Mouse (Mus musculus) CH12.LX (cell line): Measurements from ENCODE around the gene Fbxo39. TPM values are rescaled to one million over a fixed set of nuclear protein-coding genes. Genes with fewer than 3 reads are reported as not detected.

Source experiments
- DNase-seq: peaks from one replicate; pipeline ENCODE4 v3.0.0-alpha.2; 2013; ENCODE audit errors: extremely low read depth
- H3K27ac ChIP-seq: 2 replicates; pipeline ENCODE4 v1.5.1; 2012; ENCODE audit warnings: low read depth, mild to moderate bottlenecking, control low read depth, moderate library complexity; ENCODE audit not compliant: insufficient read depth
- H3K27me3 ChIP-seq: replicated peaks from 2 replicates; pipeline ENCODE3; 2012; ENCODE audit warnings: inconsistent platforms
- H3K36me3 ChIP-seq, 2 experiments: replicated peaks in 1 of 2; 2 replicates each; pipeline versions ENCODE3 to v1.6.1; 2012; ENCODE audit warnings: inconsistent platforms in 1 of 2, low read length in 1 of 2, mild to moderate bottlenecking in 1 of 2, mixed read lengths in 1 of 2, moderate library complexity in 1 of 2; ENCODE audit not compliant: control insufficient read depth in 1 of 2, insufficient read depth in 1 of 2
- H3K4me1 ChIP-seq, 2 experiments: 2 replicates each; pipeline ENCODE4 v1.6.1; 2012; ENCODE audit warnings: inconsistent platforms in 1 of 2, moderate library complexity in 1 of 2; ENCODE audit not compliant: insufficient read depth in 2 of 2, control insufficient read depth in 1 of 2
- H3K4me2 ChIP-seq: 2 replicates; pipeline ENCODE4 v1.6.1; 2012; ENCODE audit warnings: low read depth, mild to moderate bottlenecking, control low read depth; ENCODE audit not compliant: poor library complexity, insufficient read depth, severe bottlenecking
- H3K4me3 ChIP-seq, 3 experiments: fragments of 150-350 bp in 1 of 3; sonication (generic) in 1 of 3; replicated peaks in 1 of 3; 2 replicates each; pipeline versions ENCODE3 to v1.5.1; 2011 to 2012; ENCODE audit warnings: low read depth in 2 of 3, low read length in 2 of 3, mild to moderate bottlenecking in 2 of 3, moderate library complexity in 2 of 3, control low read depth in 1 of 3, improper control_type of control experiment in 1 of 3, inconsistent platforms in 1 of 3, mixed read lengths in 1 of 3; ENCODE audit not compliant: poor library complexity in 1 of 3
- H3K79me2 ChIP-seq: replicated peaks from 2 replicates; pipeline ENCODE4 v1.6.1; 2012; ENCODE audit warnings: mild to moderate bottlenecking, moderate library complexity; ENCODE audit not compliant: control insufficient read depth, poor library complexity, insufficient read depth, severe bottlenecking; ENCODE audit errors: extremely low read depth
- H3K9ac ChIP-seq: 2 replicates; pipeline ENCODE4 v1.6.1; 2012; ENCODE audit warnings: low read depth, mild to moderate bottlenecking, control low read depth, moderate library complexity; ENCODE audit not compliant: insufficient read depth
- H3K9me3 ChIP-seq: replicated peaks from 2 replicates; pipeline ENCODE3; 2012; ENCODE audit warnings: low read length, inconsistent platforms, mixed read lengths
- CHD1 ChIP-seq: IDR thresholded peaks from 2 replicates; pipeline ENCODE4 v1.6.1; 2012; ENCODE audit warnings: low read depth, low read length, improper control_type of control experiment, inconsistent platforms
- CHD2 ChIP-seq: IDR thresholded peaks from 2 replicates; pipeline ENCODE4 v1.6.1; 2011; ENCODE audit warnings: low read length, improper control_type of control experiment
- CTCF ChIP-seq, 2 experiments: IDR thresholded peaks in 1 of 2; conservative IDR thresholded peaks in 1 of 2; 2 replicates each; pipeline ENCODE4 v1.5.1; 2011 to 2012; ENCODE audit warnings: low read depth in 2 of 2, low read length in 2 of 2, improper control_type of control experiment in 1 of 2, inconsistent platforms in 1 of 2, mild to moderate bottlenecking in 1 of 2, moderate library complexity in 1 of 2
- E2F4 ChIP-seq: IDR thresholded peaks from 2 replicates; pipeline ENCODE4 v1.6.1; 2011; ENCODE audit warnings: low read depth, low read length, improper control_type of control experiment; ENCODE audit not compliant: insufficient replicate concordance
- ETS1 ChIP-seq: conservative IDR thresholded peaks from 2 replicates; pipeline ENCODE4 v1.6.1; 2012; ENCODE audit warnings: low read depth, mild to moderate bottlenecking, inconsistent platforms, low read length, improper control_type of control experiment, moderate library complexity
- GABPA ChIP-seq: IDR thresholded peaks from 2 replicates; pipeline ENCODE4 v1.6.1; 2012; ENCODE audit warnings: low read depth, low read length, improper control_type of control experiment, inconsistent platforms; ENCODE audit not compliant: insufficient replicate concordance
- HCFC1 ChIP-seq: IDR thresholded peaks from 2 replicates; pipeline ENCODE4 v1.6.1; 2012; ENCODE audit warnings: low read depth, mild to moderate bottlenecking, inconsistent platforms, low read length, improper control_type of control experiment
- IRF4 ChIP-seq: IDR thresholded peaks from 2 replicates; pipeline ENCODE4 v1.6.1; 2014; ENCODE audit warnings: low read depth, mild to moderate bottlenecking, inconsistent platforms, low read length, improper control_type of control experiment
- MAFK ChIP-seq: IDR thresholded peaks from 2 replicates; pipeline ENCODE4 v1.6.1; 2011; ENCODE audit warnings: low read length, improper control_type of control experiment; ENCODE audit not compliant: insufficient replicate concordance
- MAX ChIP-seq: IDR thresholded peaks from 2 replicates; pipeline ENCODE4 v1.6.1; 2011; ENCODE audit warnings: low read length, improper control_type of control experiment
- MXI1 ChIP-seq: IDR thresholded peaks from 2 replicates; pipeline ENCODE4 v1.6.1; 2011; ENCODE audit warnings: mild to moderate bottlenecking, low read depth, low read length, improper control_type of control experiment
- MYC ChIP-seq: IDR thresholded peaks from 2 replicates; pipeline ENCODE4 v1.6.1; 2011; ENCODE audit warnings: low read depth, mild to moderate bottlenecking, improper control_type of control experiment, low read length
- NELFE ChIP-seq: IDR thresholded peaks from 2 replicates; pipeline ENCODE4 v1.6.1; 2011; ENCODE audit warnings: low read depth, low read length, improper control_type of control experiment
- POLR2AphosphoS2 ChIP-seq: IDR thresholded peaks from 2 replicates; pipeline ENCODE4 v1.6.1; 2011; ENCODE audit warnings: low read depth, low read length, improper control_type of control experiment
- RAD21 ChIP-seq: IDR thresholded peaks from 2 replicates; pipeline ENCODE4 v1.6.1; 2011; ENCODE audit warnings: low read depth, mild to moderate bottlenecking, low read length, improper control_type of control experiment, moderate library complexity
- TCF12 ChIP-seq: IDR thresholded peaks from 2 replicates; pipeline ENCODE4 v1.6.1; 2014; ENCODE audit warnings: low read depth, mild to moderate bottlenecking, inconsistent platforms, low read length, improper control_type of control experiment
- USF2 ChIP-seq: conservative IDR thresholded peaks from 2 replicates; pipeline ENCODE4 v1.6.1; 2011; ENCODE audit warnings: low read depth, low read length, improper control_type of control experiment
- ZNF384 ChIP-seq: IDR thresholded peaks from 2 replicates; pipeline ENCODE4 v1.6.1; 2012; ENCODE audit warnings: low read depth, low read length, improper control_type of control experiment, inconsistent platforms
- dilution Hi-C: fragments of 300-500 bp; cut with MboI; formaldehyde crosslinking; loops from 2 replicates; pipeline ENCODE4 v1.14.3; 2020; ENCODE audit warnings: low sequenced_read_pairs; ENCODE audit not compliant: extremely low pct_unique_long_range_greater_than_20kb, extremely low pct_ligation_motif_present
- in situ Hi-C: fragments of 300-500 bp; cut with MboI; formaldehyde crosslinking; loops from 3 replicates; pipeline ENCODE4 v1.14.3; 2019; ENCODE audit warnings: low sequenced_read_pairs, low pct_ligation_motif_present, low pct_unique_long_range_greater_than_20kb, mixed read lengths
- polyA plus RNA-seq: library from polyadenylated mRNA; unstranded; fragments of >175 nt; gene quantifications from 2 replicates; pipeline ENCODE4 v1.2.1, GENCODE M21; 2012; ENCODE audit warnings: low read depth; ENCODE audit not compliant: insufficient read length
- total RNA-seq, 2 experiments: library from RNA; depleted of rRNA; stranded (reverse); fragments of 300-350 nt in 1 of 2; fragments of >200 nt in 1 of 2; gene quantifications; 2 replicates each; pipeline ENCODE4 v1.2.3; 2012 to 2014

The Fbxo39 gene
- total and polyA plus RNA-seq, 3 experiments, result 0.13 TPM; not detected in 2

GRCm38 (mm10) chr11:72301334-72301733 is 12.9 kb upstream of the Fbxo39 start, which contains the start of gene Xaf1 (continued):
- TF ChIP-seq ETS1 (peak; percentile 82), MAX (peak; percentile 54; the same call in 1 of the 2 replicates), USF2 (no peak), NELFE (no peak; the same call in 1 of the 2 replicates), MXI1 (peak; percentile 42; the same call in 1 of the 2 replicates), E2F4 (no peak), ZNF384 (no peak), GABPA (no peak), RAD21 (no peak), MAFK (no peak), TCF12 (no peak), HCFC1 (no peak)

- no peak for DNase-seq
- no peak overlapping the region for H3K9ac ChIP-seq
- no peak overlapping the region for H3K27ac ChIP-seq
- H3K27me3 ChIP-seq, result no peaks in the 10 kb centered on the region
- peak overlapping the region; percentile 46; the same call in 1 of the 2 replicates for H3K4me2 ChIP-seq
- in situ Hi-C loops (no loop called here), dilution Hi-C loops (no loop called here)
- H3K79me2 ChIP-seq, result no peaks in the 10 kb centered on the region
- peak overlapping the region in 2 of 3 experiments; percentile 58 to 59 for H3K4me3 ChIP-seq
- no peaks in the 10 kb centered on the region for H3K9me3 ChIP-seq
- TF ChIP-seq CHD2 (no peak), CHD1 (no peak)
- H3K4me1 ChIP-seq, result peaks cover 8 to 36% of the 10 kb centered on the region in 2 experiments; a peak in 3 of 4 replicates
- peaks cover 0 to 23% of the 10 kb centered on the region in 2 experiments for H3K36me3 ChIP-seq
Observed at GRCm38 (mm10) chr11:72302230-72302629, 12.0 kb upstream of the Fbxo39 start.

- no peaks in the 10 kb centered on the region for H3K79me2 ChIP-seq
- H3K9ac ChIP-seq, result no peak overlapping the region
- in situ Hi-C loops (no loop called here), dilution Hi-C loops (no loop called here)
- no peaks in the 10 kb centered on the region for H3K9me3 ChIP-seq
- H3K27ac ChIP-seq, result no peak overlapping the region
- no peaks in the 10 kb centered on the region for H3K27me3 ChIP-seq
- TF ChIP-seq MAFK (no peak), POLR2AphosphoS2 (no peak), CTCF (conservative IDR thresholded peaks at IDR 0.05 in 1 of 2, IDR thresholded peaks at IDR 0.05 in 1 of 2; ENCODE audit: low read depth in 2 of 2, low read length in 2 of 2) (no peak), IRF4 (no peak), MYC (no peak), MAX (no peak)
- H3K4me1 ChIP-seq, result peaks cover 0 to 19% of the 10 kb centered on the region in 2 experiments; a peak in 3 of 4 replicates
- H3K36me3 ChIP-seq, result peaks cover 0 to 49% of the 10 kb centered on the region in 2 experiments
- H3K4me3 ChIP-seq, result no peak overlapping the region
- H3K4me2 ChIP-seq, result no peak overlapping the region
- no peak for DNase-seq
Observed at GRCm38 (mm10) chr11:72307461-72307860, 6.8 kb upstream of the Fbxo39 start.
